Comparison of ENCODE assay signal across 8 mouse cellular contexts in genomic region chr11:20248277-20248676, GRCm38 (mm10). TPM values are rescaled to one million over a fixed set of nuclear protein-coding genes. Genes with fewer than 3 reads are reported as not detected.
DNase-seq lines count a peak whose midpoint lies in the region; ATAC-seq lines count a peak whose summit lies in the region.

No protein-coding gene starts in this region.

- peak overlapping the region; percentile 90 for H3K27ac ChIP-seq in heart, embryonic 13.5 days (replicated peaks)
- peak overlapping the region; percentile 25; the same call in 1 of the 2 replicates for H3K27ac ChIP-seq in brown adipose tissue, adult 24 weeks (replicated peaks; ENCODE audit: low read depth, low read length)
- H3K27ac ChIP-seq in hindbrain, embryonic 11.5 days (ENCODE audit: low read depth, low read length): peak overlapping the region; percentile 76; the same call in 1 of the 2 replicates

- 19% methylated on average over 4 of the region's 4 CpGs for WGBS in heart, embryonic 13.5 days
- WGBS in hindbrain, embryonic 11.5 days: 19% methylated on average over 4 of the region's 4 CpGs

- DNase-seq in heart, adult 8-10 months (ENCODE audit: low spot score): no peak
- DNase-seq in hindbrain, embryonic 11.5 days (ENCODE audit: low spot score): peak; percentile 39
- DNase-seq in lung, postnatal 36 days: peak; percentile 53
- DNase-seq in thymus, postnatal 10 days (ENCODE audit: low spot score in 2 of 2): peak; percentile 25 to 38
- no peak for DNase-seq in gastrocnemius, postnatal 36 days

- intact Hi-C loops in gastrocnemius, postnatal 36 days (cut with DNase I): loop anchor here (5.0 to 10.0 kb wide), 3 partner anchors 46 to 387 kb away; partner anchors contain the start of gene Rab1a

- no peak for ATAC-seq in heart, embryonic 13.5 days (ENCODE audit: extremely low read depth, insufficient number of reproducible peaks, low FRiP score, low TSS enrichment)
- ATAC-seq in hindbrain, embryonic 11.5 days (ENCODE audit: low FRiP score): no peak
- no peak for ATAC-seq in cerebellum, adult (ENCODE audit: insufficient number of reproducible peaks, low FRiP score, low TSS enrichment)

- H3K4me2 ChIP-seq in heart, embryonic 13.5 days: peak overlapping the region; percentile 82
- H3K4me2 ChIP-seq in hindbrain, embryonic 11.5 days (replicated peaks; ENCODE audit: low read depth, low read length): peak overlapping the region; percentile 83

- peaks cover 21% of the 10 kb centered on the region for H3K36me3 ChIP-seq in heart, embryonic 13.5 days
- H3K36me3 ChIP-seq in hindbrain, embryonic 11.5 days (ENCODE audit: control insufficient read depth, insufficient read depth, low read length): no peaks in the 10 kb centered on the region

- peaks cover 59% of the 10 kb centered on the region for H3K4me1 ChIP-seq in heart, embryonic 13.5 days
- H3K4me1 ChIP-seq in brown adipose tissue, adult 24 weeks (ENCODE audit: control insufficient read depth, insufficient read depth, insufficient read length, low read length): peaks cover 13% of the 10 kb centered on the region
- H3K4me1 ChIP-seq in hindbrain, embryonic 11.5 days (replicated peaks; ENCODE audit: control insufficient read depth, insufficient read depth, low read length): no peaks in the 10 kb centered on the region; the same call in 1 of the 2 replicates

- H3K27me3 ChIP-seq in heart, embryonic 13.5 days (replicated peaks): no peaks in the 10 kb centered on the region
- no peaks in the 10 kb centered on the region for H3K27me3 ChIP-seq in hindbrain, embryonic 11.5 days (ENCODE audit: control insufficient read depth, insufficient read depth, low read length)

- no peaks in the 10 kb centered on the region for H3K9me3 ChIP-seq in heart, embryonic 13.5 days
- no peaks in the 10 kb centered on the region for H3K9me3 ChIP-seq in hindbrain, embryonic 11.5 days (ENCODE audit: control insufficient read depth, low read length)

- H3K4me3 ChIP-seq in heart, embryonic 13.5 days: peak overlapping the region; percentile 84
- H3K4me3 ChIP-seq in brown adipose tissue, adult 24 weeks (ENCODE audit: insufficient read depth, low read depth, low read length): peak overlapping the region; percentile 85
- peak overlapping the region; percentile 68 for H3K4me3 ChIP-seq in hindbrain, embryonic 11.5 days (ENCODE audit: low read depth, low read length)

- H3K9ac ChIP-seq in heart, embryonic 13.5 days: peak overlapping the region; percentile 95
- H3K9ac ChIP-seq in hindbrain, embryonic 11.5 days (ENCODE audit: low read depth, low read length): peak overlapping the region; percentile 97

RNA-seq across cellular contexts. Expression of gene Cep68, which starts 1.0 kb away (rescaled TPM):
- 28.0 and 28.9 TPM in 2 replicates for polyA plus RNA-seq in heart, embryonic 13.5 days (2015; fragmentation: Nextera tagmentation; extraction: Ambion mirVana)
- total RNA-seq in heart, adult 8-10 months (2022): 10 to 100 TPM; 41.9 to 47.2 (median 43.2) TPM
- polyA plus RNA-seq in brown adipose tissue, adult 24 weeks (2012; ENCODE audit: insufficient read depth, insufficient read length, missing spikeins): 12.9 and 14.2 TPM in 2 replicates
- 27.1 and 33.2 TPM in 2 replicates for polyA plus RNA-seq in hindbrain, embryonic 11.5 days (2014; fragmentation: Nextera tagmentation; extraction: Ambion mirVana)
- 10 to 100 TPM; 26.9 to 30.0 TPM for total RNA-seq in gastrocnemius, postnatal 36 days (2021)

RNA-seq across cellular contexts. Expression of gene Rab1a, which starts 47.0 kb away (rescaled TPM):
- 182 and 198 TPM in 2 replicates for polyA plus RNA-seq in heart, embryonic 13.5 days (2015; fragmentation: Nextera tagmentation; extraction: Ambion mirVana)
- total RNA-seq in heart, adult 8-10 months (2022): 100 to 1,000 TPM; 116 to 134 (median 127) TPM
- 180 and 204 TPM in 2 replicates for polyA plus RNA-seq in brown adipose tissue, adult 24 weeks (2012; ENCODE audit: insufficient read depth, insufficient read length, missing spikeins)
- 273 TPM in 2 replicates for polyA plus RNA-seq in hindbrain, embryonic 11.5 days (2014; fragmentation: Nextera tagmentation; extraction: Ambion mirVana)
- total RNA-seq in gastrocnemius, postnatal 36 days (2021): 10 to 100 TPM; 78.3 to 88.9 TPM

Comparison
In these comparisons a context has a peak if more than half of its experiments do, and no peak if none do; other contexts are left out.
1. H3K27ac ChIP-seq: peak in every context shown above with its lines; median percentile 90 in heart, embryonic 13.5 days; 76 in hindbrain, embryonic 11.5 days; 25 in brown adipose tissue, adult 24 weeks.
2. DNase-seq: peak in hindbrain, embryonic 11.5 days (single experiment), lung, postnatal 36 days (single experiment) and thymus, postnatal 10 days (2 of 2); none in heart, adult 8-10 months (single experiment) and gastrocnemius, postnatal 36 days (0 of 2).
3. Peak in every context shown above with its lines, with median percentiles within 50 percentile points of each other: H3K4me3 ChIP-seq.